Mouse (Mus musculus) Muller cell, postnatal 12 days (primary cell): ENCODE results near the gene Cst3.

ENCODE experiments used
- DNase-seq: peaks from one replicate; pipeline ENCODE4 v3.0.0-alpha.2; 2015; ENCODE audit errors: inconsistent ontology term

Gene Cst3

GRCm38 (mm10) chr2:148875335-148875811 lies at the start of gene Cst3:
TSS of gene Cst3 (minus strand) at chr2:148875692.
- DNase-seq: peak; percentile 94

DNA sequence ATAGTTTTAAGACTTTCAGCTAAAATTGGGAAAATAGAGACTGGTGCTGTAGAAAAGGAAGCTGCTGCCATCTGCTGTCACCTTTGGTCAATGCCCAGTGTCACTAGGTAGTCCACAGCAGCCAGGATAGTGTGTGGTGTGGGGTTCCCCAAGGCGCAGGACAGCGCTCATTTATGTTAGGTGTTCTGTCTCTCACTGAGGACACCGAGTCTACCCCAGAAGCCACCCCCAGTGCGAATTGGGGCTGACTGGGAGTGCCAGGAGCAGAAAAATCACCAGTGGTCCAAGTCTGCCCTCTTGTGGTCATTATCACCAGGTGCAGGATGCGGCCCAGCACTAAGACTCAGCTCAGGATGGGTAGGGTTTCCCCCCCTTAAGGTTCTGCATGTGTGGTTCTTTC lies 26.8 kb upstream of the Cst3 start:
- peak; percentile 53 for DNase-seq

GRCm38 (mm10) chr2:148900305-148900704 lies 24.8 kb upstream of the Cst3 start:
- no peak for DNase-seq

DNA sequence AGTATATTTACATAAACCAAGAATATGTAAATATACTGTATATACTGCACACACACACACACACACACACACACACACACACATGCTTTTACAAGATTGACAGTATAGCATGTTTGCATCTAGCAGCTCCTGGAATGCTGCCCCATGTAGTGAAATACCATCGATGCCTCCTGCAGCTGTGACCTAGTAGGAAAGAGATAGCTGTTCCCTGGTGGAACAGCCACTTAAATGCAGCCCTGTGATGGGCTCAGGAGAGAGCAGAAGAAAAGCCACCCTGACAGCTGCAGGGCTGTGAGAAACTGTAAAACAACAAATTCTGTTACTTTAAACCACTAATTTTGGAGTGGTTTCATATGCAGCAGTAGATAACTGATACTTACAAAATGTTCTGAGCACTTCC lies 20.7 kb upstream of the Cst3 start:
- no peak for DNase-seq

GRCm38 (mm10) chr2:148893107-148893506 lies 17.6 kb upstream of the Cst3 start:
- DNase-seq: no peak

DNA sequence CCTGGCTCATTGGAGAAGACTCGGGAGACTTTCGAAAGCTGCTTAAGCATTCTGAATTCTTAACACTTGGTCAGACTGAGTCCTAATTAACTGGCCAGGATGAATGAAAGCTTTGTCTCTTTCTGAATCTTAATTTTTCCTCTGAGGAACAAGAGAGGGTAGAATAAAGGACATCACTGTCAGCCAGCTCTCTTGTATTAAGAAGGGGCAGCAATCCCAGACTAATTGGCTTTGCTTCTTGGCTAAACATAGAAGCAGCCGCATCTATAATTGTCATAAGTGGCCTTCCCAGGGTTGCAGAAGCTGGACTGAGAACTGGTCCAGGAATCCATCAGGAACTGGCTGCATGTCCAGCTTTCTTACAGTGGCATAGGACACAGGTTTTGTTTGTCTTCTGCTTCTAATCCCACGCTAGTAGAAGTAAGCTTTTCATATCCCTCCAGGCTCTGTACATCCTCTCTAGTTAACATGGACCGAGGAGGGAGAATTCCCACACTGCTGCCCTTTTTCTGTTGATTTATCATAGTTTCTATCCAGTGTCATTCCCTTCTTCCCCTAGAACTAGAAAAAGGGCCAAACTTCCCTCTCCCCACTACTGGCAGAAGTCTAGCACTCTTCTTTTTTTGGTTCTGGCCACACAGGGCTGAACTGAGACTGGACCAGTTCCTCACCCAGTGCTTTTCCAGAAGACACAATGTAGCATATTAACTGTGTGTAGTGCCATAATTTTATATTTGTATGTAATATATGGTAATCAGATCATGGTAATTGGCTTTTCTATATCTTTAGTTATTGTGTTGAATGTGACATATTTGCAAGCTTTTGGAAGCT lies 14.7 kb upstream of the Cst3 start:
- peak; percentile 92 for DNase-seq

DNA sequence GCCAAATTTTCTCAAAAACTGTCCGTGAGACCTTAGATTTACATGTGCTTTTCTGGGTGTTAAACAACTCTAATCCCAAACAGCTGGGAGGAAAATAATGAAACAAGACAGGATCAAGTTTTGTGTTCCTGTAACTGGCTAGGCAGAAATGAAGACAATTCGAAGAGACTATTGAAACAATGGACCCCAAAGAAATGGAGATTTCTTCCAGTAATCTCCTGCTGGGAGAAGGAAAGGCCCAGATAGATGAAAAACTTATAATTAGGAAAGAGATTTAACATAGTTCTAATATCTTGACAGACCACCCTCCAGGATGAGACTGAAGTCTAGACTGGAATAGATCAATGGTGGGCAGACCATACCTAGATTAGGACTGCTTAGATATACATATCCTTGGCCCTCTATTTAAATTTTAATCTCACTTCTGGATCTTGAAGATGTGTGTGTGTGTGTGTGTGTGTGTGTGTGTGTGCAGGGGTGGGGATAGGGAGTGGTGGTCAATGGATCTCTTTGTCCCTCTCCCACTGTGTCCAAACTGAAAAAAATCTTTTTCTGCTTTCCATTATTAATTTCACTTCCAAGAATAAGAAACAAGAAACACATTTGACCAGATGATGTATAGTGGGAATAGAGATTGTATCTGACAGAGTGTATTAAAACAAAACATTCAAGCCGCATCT lies 14.0 kb upstream of the Cst3 start:
- no peak for DNase-seq

DNA sequence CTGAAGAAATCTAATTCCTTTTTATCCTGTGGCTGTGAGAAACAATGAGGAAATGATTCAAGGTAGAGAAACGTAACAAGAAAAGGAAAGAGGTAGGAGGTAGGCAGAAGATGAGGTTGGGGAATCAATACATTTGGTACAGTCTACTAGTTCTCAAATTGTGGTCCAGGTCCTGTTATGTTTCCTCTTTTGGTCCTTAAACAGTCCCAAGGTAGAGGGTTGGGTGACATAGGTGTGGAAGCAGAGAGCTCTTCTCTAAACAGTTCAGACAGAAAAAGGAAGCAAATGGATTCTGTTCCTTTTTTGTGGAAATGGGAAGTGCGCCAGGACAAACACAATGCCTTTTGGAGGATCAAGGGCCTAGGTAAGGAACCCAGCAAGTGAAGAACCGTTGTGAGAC lies 13.4 kb upstream of the Cst3 start:
- DNase-seq: no peak

- DNase-seq: no peak
These were observed 9.2 kb upstream of the Cst3 start for GRCm38 (mm10) chr2:148884738-148885137.

DNA sequence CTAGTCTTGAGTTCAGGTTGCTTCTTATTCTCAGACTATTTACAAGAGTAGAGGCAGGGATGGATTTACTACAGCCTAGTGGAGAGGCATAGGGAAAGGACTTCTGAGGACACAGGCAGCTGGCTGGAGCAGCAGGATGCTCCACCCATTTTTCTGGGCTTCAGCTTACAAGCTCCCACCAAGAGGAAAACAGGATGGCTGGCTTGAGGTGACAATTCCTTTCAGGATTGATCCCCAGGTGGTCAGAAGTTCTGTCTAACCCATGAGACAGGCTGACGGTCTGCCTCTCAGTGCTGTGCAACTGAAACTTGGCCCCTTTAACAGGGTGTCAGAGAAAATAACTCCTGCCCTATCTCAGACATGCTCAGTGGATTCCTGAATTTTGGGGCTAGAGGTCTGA lies 3.7 kb upstream of the Cst3 start:
- no peak for DNase-seq

DNA sequence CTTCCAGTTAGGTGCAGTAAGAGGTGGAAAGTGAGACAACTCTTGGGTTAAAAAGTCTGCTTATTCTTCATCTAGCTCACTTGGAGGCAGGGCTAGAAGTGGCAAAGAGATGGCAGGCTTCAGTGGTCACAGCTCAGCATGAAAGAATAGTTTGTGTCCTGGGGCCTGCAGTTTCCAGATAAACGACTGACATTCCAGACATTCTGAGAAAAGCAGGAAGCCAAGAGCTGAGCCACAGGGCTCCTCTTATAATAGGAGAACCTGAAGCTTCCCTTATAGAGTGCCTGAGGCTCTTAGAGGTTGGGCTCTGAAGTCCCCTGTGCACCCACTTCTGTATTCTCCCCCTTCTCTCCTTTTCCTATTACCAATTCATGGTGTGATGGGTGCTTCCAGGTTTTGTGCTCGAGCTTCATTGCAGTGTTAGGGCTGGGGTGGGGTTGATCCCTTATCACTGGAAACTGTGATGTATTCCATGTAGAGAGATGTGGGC lies 3.2 kb upstream of the Cst3 start:
- DNase-seq: peak; percentile 85

- DNase-seq: no peak
These were observed 1.7 kb upstream of the Cst3 start for GRCm38 (mm10) chr2:148877016-148877770.

DNA sequence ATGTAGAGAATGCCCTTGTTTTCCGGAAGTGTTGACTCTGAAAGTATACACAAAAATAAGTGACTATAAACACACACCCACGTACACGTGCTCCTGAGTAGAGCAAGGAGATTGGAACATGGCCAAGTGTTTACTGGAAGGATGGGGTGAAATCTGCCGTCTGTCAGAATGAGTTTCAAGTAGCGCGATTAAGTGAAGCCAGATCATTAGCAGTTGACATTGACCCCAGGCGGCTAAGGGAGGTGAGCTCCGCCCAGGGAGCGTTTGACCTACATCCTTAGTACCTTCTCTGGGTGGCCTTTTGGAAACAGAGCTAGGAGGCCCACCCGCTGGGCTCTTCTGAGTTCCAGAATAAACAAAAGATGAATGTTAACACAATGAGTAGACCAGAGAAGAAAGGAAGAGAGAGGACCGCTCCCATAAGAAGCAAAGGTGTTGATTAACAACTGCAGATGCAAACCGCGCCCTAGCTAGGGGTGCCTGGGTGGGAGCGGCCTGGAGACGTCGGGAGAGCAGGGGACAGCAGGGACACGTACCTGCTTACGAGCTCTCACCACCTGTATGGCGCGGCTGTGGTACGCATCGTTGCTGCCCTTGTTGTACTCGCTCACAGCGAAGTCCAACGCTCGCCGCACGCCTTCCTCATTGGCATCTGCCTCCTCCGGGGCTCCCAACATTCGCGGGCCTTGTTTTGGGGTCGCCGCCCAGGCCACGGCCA lies 716 bp downstream of the Cst3 start:
- DNase-seq: peak; percentile 72

GRCm38 (mm10) chr2:148874224-148874616 lies 1.3 kb downstream of the Cst3 start:
- DNase-seq: no peak

DNA sequence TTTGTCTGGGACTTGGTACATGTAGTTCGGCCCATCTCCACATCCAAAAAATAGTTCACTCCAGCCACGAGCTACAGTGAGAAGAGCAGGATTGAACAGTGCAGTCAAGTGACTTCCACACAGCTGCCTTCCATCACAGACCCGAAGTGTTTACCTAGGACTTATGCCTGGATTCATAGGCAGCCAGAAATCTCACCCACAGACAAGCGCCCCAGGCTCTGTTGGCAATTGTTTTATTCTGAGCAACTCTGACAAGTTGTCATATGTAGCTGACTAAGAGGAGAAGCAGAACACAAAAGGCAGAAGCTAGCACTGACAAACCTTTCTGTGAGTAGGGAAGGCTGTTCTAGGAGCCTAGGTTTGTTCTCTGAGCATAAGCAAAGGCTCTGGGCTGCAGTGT lies 2.6 kb downstream of the Cst3 start:
- peak; percentile 58 for DNase-seq

GRCm38 (mm10) chr2:148870526-148870925 lies 5.0 kb downstream of the Cst3 start:
- no peak for DNase-seq

- DNase-seq: no peak
These were observed 6.5 kb downstream of the Cst3 start for GRCm38 (mm10) chr2:148868959-148869358.

- no peak for DNase-seq
These were observed 10.5 kb downstream of the Cst3 start, which contains the start of gene 9230104L09Rik for GRCm38 (mm10) chr2:148864966-148865365. TSS of gene 9230104L09Rik (minus strand) at chr2:148865038.

GRCm38 (mm10) chr2:148861693-148862092 lies 13.8 kb downstream of the Cst3 start:
- peak; percentile 61 for DNase-seq

DNA sequence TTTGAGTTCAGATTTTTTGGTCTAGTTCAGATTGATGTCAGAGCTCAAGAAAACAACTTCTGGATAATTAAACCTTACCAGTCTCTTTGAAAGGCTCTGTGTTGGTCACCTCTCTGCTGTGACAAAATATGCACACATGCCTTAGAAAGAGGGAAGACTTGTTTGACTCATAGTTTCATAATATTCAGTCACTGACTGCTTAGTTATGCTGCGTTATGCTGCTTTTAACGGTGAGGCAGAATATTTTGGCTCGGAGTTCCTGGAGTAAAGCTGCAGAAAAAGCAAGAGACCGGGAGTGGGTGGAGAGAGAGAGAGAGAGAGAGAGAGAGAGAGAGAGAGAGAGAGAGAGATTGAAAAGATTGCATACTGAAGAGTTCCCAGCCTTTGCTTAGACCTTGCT lies 14.5 kb downstream of the Cst3 start:
- peak; percentile 17 for DNase-seq

- peak; percentile 87 for DNase-seq
These were observed 18.0 kb downstream of the Cst3 start for GRCm38 (mm10) chr2:148857506-148857905.
